Mouse (Mus musculus) megakaryocyte, adult 5-6 weeks (primary cell): ENCODE results near the gene Gpld1. TPM values are rescaled to one million over a fixed set of nuclear protein-coding genes. Genes with fewer than 3 reads are reported as not detected.
A peak's percentile ranks its signal among the peaks of the same experiment; 100 is the strongest.

Source experiments
- ATAC-seq: 2 replicates; pipeline ENCODE4 v1.8.0; 2016; ENCODE audit warnings: mild to moderate bottlenecking, inconsistent platforms; ENCODE audit not compliant: poor library complexity, severe bottlenecking
- total RNA-seq, 2 experiments: library from RNA; stranded (forward) in 1 of 2; stranded (reverse) in 1 of 2; fragments of 153-499, 151-499 nt in 1 of 2; fragments of 221-1000, 200-1000 nt in 1 of 2; gene quantifications; 2 replicates each; pipeline versions ENCODE4 v1.2.3 to v1.2.4; 2015 to 2017

The Gpld1 gene
- total RNA-seq (2015) (0.66 and 0.91 TPM in 2 replicates), total RNA-seq (2017) (1.1 and 1.5 TPM in 2 replicates)

DNA sequence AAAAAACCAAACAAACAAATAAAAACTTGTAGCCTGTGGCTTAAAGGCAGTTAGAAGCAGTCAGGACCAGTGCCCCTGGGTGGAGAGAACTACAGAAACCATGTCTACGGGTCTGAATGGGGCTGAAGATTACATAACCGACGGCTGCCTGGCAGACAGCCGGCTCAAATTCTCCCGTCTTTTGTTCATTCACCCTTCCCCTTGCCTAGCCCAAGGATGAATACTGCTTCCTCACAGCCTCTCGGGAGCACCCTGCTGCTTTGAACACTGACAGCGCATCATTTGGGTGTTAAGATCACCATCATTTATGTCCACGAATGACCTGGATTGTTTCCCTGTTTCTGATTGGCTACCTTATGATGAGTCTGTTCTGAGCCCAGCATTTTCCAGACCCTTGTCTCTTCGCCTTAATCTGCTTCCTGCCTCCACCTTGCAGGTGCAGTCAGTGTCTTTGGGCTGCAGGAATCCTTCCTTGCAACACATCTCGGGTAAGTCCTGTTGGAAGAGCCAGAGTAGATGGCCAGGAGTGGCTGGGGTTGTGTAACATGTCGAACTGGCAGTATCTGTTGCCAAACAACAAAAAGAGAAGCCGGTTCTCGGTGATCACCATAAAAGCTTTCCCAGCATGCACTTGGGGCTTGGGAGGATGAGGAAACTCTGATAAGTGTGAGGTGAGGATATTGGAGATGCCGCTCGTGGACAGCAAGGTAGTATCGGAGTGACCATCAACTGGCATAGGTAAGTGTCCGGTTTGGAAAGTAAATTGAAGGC is at the start of gene Gpld1:
TSS of gene Gpld1 (plus strand) at position 641 of the 771 bp plus-strand sequence.
- peak; percentile 74 for ATAC-seq

DNA sequence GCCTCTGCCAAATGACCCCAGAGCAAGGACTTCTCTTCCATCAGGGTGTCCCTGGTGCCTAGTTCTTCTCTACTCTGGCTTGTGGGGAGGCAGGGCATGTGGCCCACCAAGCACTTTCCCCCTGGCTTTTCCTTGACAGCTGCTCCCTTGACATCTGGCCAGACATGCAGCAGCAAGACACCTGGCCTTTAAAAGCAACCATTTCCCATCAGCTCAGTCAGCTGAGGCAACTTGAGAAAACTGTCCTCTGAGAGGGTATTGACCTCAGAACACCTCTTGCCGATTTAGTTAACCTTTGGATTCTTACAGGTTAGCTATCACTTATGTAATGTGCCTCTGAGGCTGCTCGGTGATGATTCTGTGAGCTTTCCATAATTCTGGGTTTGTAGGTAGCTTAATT is 49.1 kb upstream of the Gpld1 start:
- ATAC-seq: no peak

DNA sequence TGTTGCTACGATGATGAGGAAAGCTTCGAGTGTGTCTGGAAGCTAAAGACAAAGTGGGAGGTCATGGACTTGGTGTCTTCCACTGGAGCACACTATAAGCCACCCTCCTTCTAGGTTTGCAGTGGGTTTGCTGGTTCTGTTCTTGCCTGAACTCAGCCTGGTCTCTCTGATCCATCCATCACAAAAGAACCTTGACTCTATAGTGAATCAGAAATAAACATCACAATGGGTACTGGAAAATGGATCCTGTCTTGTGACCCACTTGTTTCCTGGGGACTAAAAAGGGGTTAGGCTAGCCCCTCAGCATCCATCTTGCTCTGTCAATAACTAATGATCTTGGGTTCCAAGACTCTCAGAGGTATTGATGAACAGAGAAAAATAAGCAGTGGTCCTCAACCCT is 41.0 kb upstream of the Gpld1 start:
- no peak for ATAC-seq

DNA sequence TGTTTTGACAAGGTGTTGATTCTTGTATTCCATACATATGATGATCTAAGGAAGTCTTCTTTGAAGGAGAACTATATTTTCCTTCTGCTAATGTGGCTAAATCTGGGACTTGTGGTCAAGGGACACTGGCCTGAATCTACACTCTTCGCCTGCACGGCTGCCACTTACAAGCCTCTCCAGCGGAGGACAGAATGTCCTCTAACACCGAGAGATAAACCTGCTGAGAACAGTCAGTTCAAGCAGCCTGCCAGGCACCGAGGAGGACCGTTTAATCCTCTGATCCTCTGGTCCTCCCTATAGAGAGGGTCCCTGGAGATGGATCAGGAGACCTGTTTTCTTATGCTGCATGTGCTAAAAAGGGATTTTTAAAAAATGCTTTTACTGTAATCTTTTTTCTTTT is 39.5 kb upstream of the Gpld1 start:
- no peak for ATAC-seq

DNA sequence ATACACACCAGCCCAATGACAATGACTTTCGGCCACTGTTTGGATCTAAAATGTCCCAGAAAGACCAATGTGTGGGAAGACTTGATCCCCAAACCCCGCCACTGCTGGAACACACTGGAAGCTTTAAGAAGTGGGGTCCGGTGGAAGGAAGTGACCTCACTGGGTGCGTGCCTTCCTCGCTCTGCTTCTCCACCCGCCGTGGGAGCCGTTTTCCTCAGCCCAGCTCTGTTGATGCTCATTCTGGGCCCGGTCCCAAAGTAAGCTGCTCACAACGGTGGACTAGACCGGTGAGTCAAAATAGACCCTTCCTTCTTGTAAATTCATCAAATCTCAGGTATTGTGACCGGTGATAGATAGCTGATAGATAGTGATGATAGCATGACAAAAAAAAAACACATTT is 37.5 kb upstream of the Gpld1 start:
- no peak for ATAC-seq

DNA sequence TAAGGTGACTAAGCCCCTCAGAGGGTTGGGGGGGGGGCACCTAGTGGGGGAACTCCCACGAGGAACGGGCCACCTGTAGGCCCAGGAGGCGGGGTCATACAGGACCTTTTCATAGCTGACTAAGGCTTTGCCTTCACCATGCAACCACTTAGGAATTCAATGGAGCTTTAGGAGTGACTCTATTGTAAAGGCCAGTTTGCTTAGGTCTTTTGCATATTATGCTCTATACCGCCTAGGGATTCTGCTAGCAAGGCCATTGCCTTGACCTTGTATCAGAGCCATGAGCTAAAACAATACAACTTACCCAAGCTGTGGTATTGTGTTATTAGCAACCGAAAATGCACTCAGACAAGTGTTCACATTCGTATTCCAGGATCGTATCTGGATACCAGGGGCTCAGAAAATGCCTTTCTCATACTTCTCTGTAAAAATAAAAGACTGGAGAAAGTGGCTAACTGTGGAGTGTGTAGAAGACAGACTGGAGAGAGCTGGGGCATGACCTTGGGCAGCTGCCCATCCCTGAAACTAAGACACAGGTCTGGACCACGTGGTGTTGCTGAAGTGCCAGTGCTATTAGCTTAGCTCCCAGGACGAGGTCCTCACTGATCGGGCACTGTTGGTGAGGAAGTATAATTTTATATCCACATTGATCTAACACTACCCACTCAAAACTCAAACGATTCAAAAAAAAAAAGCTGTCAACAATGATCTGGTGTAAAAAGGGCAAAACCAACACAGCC is 36.0 kb upstream of the Gpld1 start:
- no peak for ATAC-seq

DNA sequence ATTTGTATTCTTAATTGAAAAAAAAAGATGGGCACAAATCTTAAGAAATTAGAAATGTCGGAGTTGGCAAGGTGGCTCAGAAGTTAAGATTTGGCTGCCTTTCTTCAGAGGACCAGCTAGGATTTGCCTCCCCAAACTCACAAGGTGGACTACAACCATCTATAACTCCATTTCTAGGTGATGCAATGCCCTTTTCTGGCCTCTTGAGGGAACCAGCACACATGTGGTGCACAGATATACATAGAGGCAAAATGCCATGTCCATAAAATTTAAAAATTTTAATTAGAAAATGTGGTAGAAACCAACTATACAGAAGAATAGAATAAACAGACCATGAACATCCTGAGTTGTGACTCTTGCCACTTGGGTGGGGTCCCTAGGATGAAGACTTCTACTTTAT is 33.8 kb upstream of the Gpld1 start:
- ATAC-seq: no peak

DNA sequence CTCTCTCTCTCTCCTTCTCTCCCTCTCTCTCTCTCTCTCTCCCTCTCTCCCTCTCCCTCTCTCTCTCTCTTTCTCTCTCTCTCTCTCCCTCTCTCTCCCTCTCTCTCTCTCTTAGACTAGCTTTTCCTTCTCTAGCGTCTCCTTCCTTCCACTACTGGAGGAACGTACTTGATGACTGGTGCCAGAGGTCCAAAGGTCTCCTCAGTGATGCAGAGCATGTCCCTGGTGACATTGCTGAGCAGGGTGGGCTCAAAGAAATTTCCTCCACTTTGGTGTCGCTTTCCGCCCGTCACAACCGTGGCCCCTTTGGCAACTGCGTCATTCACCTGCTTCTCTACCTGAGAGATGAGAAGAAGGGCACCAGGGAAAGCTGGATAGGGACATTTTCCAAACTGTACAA is 29.4 kb upstream of the Gpld1 start:
- no peak for ATAC-seq

DNA sequence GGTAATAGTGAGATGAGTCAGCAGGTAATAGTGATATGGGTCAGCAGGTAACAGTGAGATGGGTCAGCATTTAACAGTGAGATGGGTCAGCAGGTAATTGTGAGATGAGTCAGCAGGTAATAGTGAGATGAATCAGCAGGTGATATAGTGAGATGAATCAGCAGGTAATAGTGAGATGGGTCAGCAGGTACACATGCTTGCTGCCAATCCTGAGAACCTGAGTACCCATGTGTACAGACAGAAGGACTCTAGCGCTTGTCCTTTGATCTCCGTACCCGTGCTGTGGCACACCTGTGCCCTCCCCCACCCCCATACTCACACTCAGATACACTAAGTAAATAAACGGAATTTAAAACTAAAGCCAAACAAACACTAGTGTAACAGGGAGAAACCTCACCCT is 28.0 kb upstream of the Gpld1 start:
- ATAC-seq: no peak

DNA sequence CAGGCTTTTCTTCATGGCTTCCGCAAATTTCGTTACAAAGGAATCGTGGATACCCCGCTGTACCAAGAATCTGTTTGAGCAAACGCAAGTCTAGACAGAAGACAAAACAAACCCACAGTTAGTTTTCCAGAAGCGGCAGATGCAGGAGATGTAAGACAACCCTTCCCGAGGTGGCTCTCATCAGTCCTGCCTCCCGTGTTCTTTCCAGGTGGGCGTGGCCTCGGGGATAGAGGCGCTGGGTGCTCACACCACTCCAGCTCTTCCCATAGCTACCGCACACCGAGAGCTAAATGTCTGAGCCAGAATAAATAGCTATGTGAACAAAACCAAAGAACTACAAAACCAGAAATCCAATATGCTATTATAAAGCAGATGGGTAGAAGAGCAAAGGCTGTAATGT is 27.1 kb upstream of the Gpld1 start:
- ATAC-seq: no peak

DNA sequence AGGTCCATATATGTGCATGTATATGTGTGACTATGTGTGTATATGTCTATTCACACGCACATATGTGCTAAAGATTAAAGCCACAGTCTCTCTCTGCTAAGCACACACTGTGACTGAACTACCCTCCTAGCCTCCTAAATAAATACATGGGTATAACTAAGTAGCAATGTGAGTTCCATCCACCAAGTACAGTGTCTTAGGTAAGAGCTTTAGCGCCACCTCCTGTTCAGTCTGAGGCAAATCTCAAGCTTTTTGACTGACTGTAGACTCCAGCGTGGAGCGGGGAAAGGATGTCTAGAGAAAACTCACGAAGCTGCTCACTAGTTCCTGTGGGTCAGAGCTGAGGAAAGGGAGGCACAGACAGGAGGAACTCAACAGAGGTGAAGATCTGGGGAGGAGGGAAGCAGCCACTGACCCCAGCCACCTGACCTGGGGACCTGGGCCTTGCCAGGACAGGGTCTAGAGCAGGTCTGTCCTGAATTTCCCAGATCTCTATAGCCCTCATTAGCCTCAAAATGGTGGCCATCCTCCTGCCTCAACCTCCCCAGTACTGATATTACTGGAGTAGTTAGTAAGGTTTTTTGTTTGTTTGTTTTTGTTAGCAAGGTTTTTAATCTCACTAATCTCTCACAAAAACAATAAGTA is 22.5 kb upstream of the Gpld1 start:
- peak; percentile 80 for ATAC-seq

DNA sequence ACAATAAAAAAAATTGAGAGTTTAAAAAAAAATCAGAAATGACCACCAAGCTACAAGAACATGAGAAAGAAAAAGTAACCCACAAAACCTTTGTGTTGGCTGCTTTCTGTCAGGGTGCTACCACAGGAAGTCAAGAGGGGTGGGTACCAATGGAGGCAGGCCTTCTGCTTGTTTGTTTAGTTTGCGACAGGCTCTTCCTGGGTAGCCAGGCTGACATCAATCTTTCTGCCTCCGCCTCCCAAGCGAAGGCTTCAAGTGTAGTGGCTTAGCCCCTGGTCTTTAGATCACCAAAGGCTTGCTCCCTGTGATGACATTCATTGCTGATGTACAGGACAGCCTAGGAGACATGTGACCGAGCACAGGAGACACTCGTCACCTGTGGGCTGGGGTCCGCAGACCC is 21.7 kb upstream of the Gpld1 start:
- ATAC-seq: no peak

DNA sequence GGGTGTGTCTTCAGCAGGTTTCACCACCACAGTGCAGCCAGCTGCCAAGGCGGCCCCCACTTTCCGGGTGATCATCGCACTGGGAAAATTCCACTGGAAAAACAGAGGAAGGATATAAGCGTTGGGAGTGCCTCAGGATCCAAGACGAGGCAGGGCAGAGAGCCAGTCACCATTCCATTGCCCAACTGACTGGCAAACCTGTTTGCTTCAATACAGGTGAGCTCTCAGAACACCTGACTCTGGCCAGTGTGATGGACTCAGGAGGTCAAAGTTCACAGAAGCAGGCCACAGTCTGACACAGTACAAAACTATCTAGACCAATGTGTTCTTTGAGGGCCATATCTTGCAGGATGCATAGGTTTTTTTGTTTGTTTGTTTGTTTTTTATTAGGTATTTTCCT is 19.0 kb upstream of the Gpld1 start:
- no peak for ATAC-seq

DNA sequence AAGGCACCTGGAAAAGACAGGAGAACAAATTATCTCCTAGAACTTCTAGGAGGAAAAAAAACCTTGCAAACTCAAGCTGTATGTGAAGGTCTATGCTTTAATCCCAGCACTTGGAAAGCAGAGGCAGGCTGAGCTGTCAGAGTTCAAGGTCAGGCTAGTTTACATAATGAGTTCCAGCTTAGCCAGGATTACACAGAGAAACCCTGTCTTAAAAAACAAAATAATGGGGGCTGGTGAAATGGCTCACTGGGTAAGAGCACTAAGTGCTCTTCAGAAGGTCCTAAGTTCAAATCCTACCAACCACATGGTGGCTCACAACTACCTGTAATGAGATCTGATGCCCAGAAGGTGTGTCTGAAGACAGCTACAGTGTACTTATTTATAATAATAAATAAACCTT is 12.4 kb upstream of the Gpld1 start:
- no peak for ATAC-seq

DNA sequence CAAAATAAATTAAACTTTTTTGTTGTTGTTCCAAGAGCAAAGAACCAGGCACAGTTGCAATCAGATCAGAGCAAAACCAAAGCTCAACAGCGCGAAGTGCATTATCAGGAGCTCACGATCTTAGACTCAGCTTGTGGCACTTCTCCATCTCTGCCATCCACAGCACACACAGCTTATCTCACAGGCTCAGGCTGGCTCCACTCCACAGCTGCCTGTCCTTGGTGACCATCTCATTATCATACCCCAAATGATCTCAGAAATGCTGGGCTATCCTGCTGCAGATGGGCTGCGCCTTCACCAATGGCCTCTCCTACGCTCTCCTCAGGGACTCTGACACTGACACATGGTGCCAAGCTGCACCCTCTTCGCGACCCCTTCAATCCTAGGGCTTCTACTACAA is 9.8 kb upstream of the Gpld1 start:
- no peak for ATAC-seq

DNA sequence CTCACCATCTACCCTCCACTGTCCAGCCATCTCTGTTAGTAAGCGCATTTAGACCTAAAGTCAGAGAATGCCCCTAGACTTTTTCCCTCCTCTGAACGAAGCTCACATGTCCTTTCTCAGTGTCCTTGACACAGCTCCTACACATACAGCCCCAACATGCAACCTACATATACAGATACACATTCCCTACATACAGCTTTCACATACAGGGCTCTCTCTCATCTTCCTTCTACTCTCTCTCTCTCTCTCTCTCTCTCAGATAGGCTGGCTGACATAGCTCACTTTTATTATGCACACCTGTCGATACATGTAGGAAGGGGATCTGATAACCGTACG is 6.2 kb upstream of the Gpld1 start:
- no peak for ATAC-seq

DNA sequence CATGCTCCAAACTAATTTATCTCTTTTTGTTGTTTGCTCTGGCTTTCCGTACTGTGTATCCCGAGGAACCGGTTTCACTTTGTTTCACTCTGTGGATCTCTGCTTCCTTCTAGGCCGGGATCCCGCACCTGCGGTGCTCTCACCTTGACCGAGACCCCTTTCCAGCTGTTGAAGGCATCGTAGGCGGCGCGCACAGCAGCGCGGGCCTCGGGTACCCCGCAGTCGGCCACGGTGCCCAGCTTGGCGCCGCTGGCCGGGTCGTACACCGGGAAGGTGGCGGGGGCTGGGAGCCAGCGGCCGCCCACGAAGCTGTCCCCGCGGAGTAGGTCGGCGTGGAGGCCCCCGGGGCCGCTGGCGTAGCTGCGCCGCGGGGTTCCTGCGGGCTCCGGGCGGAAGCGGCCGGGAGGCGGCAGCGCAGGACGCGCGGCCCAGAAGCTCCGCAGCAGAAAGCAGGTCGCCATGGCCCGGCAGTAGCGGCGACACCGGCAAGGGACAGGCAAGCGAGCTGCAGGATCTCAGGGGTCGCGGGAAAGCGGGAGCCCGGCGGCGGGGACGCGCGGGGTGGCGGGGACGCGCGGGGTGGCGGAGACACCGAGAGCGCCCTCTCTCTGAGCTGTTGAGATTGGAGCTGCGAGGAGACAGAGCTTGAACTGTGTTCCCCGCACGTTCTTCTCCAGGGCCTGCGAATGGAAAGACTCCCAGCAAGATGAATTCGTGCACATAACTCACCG is 5.7 kb upstream of the Gpld1 start, which contains the start of gene Aldh5a1:
TSS of gene Aldh5a1 (minus strand) at position 554 of the 731 bp plus-strand sequence.
- peak; percentile 64 for ATAC-seq

DNA sequence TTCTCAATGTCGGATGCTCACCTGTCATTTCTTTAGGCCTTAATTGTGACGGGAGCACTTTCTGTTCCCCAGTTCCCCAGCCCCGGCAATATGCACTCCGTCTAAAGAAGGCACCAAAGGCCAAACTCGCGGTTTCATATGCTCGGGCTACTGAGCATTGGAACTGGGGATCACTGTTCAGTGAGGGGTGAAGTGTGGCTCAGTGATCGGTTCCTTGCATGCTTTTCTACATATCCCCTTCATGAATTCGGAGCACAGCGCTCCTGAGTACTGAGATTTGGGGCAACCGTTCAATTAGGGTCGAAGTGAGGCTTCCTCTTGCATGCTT is 5.1 kb upstream of the Gpld1 start:
- peak; percentile 41 for ATAC-seq

DNA sequence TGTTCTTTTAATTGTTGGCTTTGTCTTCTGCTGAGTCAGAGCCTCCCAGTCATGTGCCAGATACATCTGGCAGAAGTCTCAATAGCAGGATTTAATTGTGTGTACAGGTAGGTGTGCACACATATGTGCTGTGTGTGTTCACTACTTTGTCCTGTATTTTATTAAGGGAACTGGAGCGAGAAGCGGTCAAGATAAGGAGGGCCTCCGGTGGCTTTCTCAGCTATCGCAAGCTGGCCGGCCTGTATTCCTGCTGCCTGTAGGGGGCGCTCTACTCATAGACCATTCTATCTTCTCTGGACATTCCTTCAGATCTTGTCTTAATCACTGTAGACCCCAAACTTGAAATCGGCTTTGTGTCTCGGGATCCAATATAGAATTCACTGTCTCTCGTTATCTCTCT is 4.3 kb upstream of the Gpld1 start:
- peak; percentile 51; the same call in 1 of the 2 replicates for ATAC-seq

DNA sequence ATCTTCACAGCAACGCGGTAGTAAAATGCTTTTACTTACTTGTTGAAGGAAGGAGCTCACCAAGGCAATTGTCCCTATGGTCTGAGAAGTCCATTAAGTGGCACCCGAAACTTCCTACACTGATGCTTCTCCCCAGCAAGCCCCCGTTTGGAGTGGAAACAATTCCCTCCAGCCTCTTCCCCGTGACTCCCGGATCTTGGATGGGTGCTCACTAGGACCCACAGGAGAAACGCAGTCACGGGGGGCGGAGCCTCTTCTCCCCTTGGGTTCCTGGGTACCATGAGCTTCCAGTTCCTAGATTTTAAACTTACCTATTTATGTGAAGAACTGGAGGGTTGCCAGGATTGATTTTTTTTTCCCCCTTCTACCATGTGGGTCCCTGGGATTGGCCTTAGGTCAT is 3.5 kb upstream of the Gpld1 start:
- no peak for ATAC-seq

DNA sequence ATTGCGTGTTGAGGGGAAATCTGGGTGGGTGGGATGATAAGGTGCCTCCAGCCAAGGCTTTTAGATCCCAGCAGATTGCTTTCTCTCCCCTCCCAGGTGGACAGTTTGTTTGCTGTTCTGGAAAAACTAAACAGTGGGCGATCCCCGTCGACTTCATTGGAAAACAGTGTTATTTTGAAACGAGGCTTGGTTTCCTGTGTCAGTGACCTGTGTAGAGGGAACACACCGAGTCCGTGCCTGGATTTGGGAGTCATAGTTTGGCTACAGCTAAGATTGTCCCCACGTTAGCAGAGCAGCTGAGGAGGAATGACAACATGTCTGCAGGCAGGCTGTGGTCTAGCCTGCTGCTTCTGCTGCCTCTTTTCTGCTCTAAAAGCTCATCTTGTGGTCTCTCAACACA is 351 bp downstream of the Gpld1 start:
- ATAC-seq: no peak
